Mouse (Mus musculus) C2C12 (cell line): ENCODE results near the gene Ryr1. TPM values are rescaled to one million over a fixed set of nuclear protein-coding genes. Genes with fewer than 3 reads are reported as not detected.

Experiments
- H3K27me3 ChIP-seq: one replicate; pipeline ENCODE4 v1.6.1; 2011; ENCODE audit not compliant: control insufficient read depth, insufficient read depth, insufficient read length
- H3K36me3 ChIP-seq: one replicate; pipeline ENCODE4 v1.6.1; 2011; ENCODE audit not compliant: control insufficient read depth, insufficient read depth
- H3K4me3 ChIP-seq: one replicate; pipeline ENCODE4 v1.5.1; 2011; ENCODE audit warnings: mild to moderate bottlenecking, control low read depth; ENCODE audit not compliant: poor library complexity, insufficient read depth, severe bottlenecking
- H3K79me2 ChIP-seq: one replicate; pipeline ENCODE4 v1.6.1; 2011; ENCODE audit not compliant: control insufficient read depth, insufficient read depth
- H3K79me3 ChIP-seq: one replicate; pipeline ENCODE4 v1.6.1; 2011; ENCODE audit warnings: low read depth, control low read depth
- H3ac ChIP-seq: one replicate; pipeline ENCODE3; 2011; ENCODE audit warnings: low read depth; ENCODE audit not compliant: control insufficient read depth, insufficient read length
- CEBPB ChIP-seq: IDR thresholded peaks from one replicate; pipeline ENCODE4 v1.6.1; 2011; ENCODE audit warnings: low read depth, mild to moderate bottlenecking, control low read depth, moderate library complexity
- CTCF ChIP-seq: IDR thresholded peaks from one replicate; pipeline ENCODE4 v1.5.1; 2011; ENCODE audit not compliant: control insufficient read depth, insufficient read depth, insufficient read length
- FOSL1 ChIP-seq: IDR thresholded peaks from one replicate; pipeline ENCODE4 v1.8.0; 2011; ENCODE audit warnings: mild to moderate bottlenecking, low read length; ENCODE audit not compliant: poor library complexity, insufficient read depth, severe bottlenecking
- MAX ChIP-seq: IDR thresholded peaks from one replicate; pipeline ENCODE4 v1.6.1; 2011; ENCODE audit warnings: mild to moderate bottlenecking, control low read depth
- MYOD1 ChIP-seq: IDR thresholded peaks from one replicate; pipeline ENCODE4 v1.6.1; 2011; ENCODE audit warnings: low read depth; ENCODE audit not compliant: control insufficient read depth, insufficient read length
- MYOG ChIP-seq: IDR thresholded peaks from one replicate; pipeline ENCODE4 v1.6.1; 2011; ENCODE audit not compliant: control insufficient read depth, insufficient read length; ENCODE audit errors: extremely low read depth
- USF1 ChIP-seq: IDR thresholded peaks from one replicate; pipeline ENCODE4 v1.6.1; 2011; ENCODE audit warnings: low read depth, mild to moderate bottlenecking, control low read depth, moderate library complexity
- polyA plus RNA-seq: library from polyadenylated mRNA; unstranded; fragments of >200 nt; fragmentation: generic; extraction: Trizol; gene quantifications from one replicate; pipeline ENCODE4 v1.2.1, GENCODE M21; 2012; ENCODE audit warnings: missing spikeins

Ryr1 gene
- polyA plus RNA-seq, 1 experiment: 1.1 TPM

DNA sequence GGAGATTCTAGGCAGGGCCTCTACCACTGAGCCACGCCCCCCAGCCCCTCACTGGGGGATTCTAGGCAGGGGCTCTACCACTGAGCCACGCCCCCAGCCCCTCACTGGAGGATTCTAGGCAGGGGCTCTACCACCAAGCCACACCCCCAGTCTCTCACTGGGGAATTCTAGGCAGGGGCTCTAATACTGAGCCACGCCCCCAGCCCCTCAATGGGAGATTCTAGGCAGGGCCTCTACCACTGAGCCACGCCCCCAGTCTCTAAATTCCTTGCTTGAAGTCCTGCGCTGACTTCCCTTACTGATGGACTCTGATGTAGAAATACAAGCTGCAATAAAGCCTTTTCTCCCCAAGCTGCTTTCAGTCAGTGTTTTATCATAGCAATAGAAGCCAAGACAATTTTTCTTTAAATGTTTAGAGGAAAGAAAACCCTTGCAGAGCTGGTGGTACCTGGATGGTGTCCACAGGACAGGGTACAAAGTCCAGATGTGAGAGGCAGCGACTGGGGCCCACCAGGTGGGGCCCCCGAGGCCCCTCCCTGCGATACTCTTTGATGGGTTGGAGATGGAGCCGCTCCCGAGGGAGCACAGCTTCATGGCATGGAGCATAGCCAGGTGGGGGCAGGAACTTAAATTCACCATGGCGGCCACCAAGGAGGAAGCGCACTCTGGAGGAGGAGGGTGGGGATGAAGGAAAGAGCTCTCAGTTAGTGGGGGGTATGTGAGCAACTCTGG, 23.5 kb downstream of the Ryr1 start:
- Histone ChIP-seq H3ac (no peak overlapping the region), H3K4me3 (no peak overlapping the region), H3K79me3 (no peaks in the 10 kb centered on the region), H3K27me3 (no peaks in the 10 kb centered on the region), H3K36me3 (no peaks in the 10 kb centered on the region), H3K79me2 (no peaks in the 10 kb centered on the region)
- TF ChIP-seq FOSL1: no peak
- TF ChIP-seq MYOD1: no peak

DNA sequence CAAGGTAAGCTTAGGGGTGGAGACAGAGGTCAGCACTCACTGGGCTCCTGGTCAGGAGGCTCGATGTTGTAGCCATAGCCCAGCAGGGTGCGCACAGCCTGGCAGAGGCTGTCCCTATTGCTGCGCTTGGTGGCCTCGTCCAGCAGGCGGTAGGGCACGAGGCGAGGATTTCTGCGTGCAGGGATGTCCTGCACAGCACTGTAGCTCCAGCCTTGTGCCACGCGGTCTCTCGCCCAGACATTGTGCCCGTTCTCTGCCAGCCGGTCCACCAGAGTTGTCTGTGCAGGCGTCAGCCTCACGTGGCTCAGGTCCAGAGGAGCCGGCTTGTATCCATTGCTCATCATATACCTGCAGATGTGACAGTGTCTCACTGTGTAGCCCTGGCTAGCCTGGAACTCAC, 27.8 kb downstream of the Ryr1 start:
- H3K36me3 ChIP-seq: no peaks in the 10 kb centered on the region
- H3K4me3 ChIP-seq: no peak overlapping the region
- H3K79me3 ChIP-seq: no peaks in the 10 kb centered on the region
- no peak for TF ChIP-seq FOSL1
- TF ChIP-seq MAX: no peak
- no peak for TF ChIP-seq CTCF
- no peak for TF ChIP-seq CEBPB
- no peak for TF ChIP-seq MYOG
- TF ChIP-seq MYOD1: no peak
- no peak for TF ChIP-seq USF1
- no peaks in the 10 kb centered on the region for H3K79me2 ChIP-seq
- H3ac ChIP-seq: no peak overlapping the region
- no peaks in the 10 kb centered on the region for H3K27me3 ChIP-seq

DNA sequence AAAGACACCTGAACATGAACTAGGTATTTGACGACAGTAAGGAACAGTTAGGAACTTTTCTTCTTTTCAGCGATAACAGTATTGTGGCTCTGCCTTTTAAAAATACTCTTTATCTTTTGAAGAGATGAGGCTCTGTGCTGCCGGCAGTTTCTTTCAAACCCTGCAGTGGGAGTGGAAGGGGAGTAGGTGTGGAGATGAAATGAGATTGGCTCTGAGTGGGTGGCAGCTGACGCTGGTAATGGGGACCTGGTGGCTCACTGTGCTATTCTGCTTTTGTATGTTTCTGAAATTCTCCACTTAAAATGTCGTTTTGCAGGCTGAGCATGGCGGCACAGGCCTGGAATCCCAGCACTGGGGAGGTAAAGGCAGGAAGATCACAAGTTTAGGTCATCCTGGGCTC, 36.2 kb downstream of the Ryr1 start:
- no peaks in the 10 kb centered on the region for H3K79me2 ChIP-seq
- H3K27me3 ChIP-seq: peaks cover 3% of the 10 kb centered on the region
- no peak for TF ChIP-seq MYOG
- no peak overlapping the region for H3ac ChIP-seq
- H3K79me3 ChIP-seq: no peaks in the 10 kb centered on the region
- no peak overlapping the region for H3K4me3 ChIP-seq
- no peaks in the 10 kb centered on the region for H3K36me3 ChIP-seq

DNA sequence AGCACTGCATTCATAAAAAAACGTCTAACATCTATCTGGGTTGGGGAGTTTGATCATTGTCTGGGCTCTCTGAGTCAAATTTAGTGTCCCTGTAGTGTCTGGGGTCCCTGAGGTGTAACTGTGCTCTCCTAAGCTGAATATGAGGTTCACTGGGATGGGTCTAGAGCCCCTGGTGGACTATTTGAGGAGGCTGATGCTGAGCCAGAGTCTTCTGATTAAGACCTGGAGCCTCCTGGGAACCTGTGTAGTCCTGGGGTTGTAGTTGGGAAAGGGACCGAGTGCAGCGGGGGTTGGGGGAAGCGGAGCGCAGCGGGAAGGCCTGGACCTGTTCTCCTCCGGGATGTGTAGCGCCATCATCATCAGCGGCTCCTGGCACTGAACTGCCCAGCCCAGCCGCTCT, 38.1 kb downstream of the Ryr1 start:
- Histone ChIP-seq H3ac (no peak overlapping the region), H3K79me2 (no peaks in the 10 kb centered on the region), H3K36me3 (no peaks in the 10 kb centered on the region), H3K27me3 (peaks cover 7% of the 10 kb centered on the region), H3K79me3 (no peaks in the 10 kb centered on the region), H3K4me3 (no peak overlapping the region)
- TF ChIP-seq USF1 (no peak), FOSL1 (no peak), CEBPB (no peak), MAX (no peak), MYOG (no peak), MYOD1 (no peak), CTCF (no peak)

DNA sequence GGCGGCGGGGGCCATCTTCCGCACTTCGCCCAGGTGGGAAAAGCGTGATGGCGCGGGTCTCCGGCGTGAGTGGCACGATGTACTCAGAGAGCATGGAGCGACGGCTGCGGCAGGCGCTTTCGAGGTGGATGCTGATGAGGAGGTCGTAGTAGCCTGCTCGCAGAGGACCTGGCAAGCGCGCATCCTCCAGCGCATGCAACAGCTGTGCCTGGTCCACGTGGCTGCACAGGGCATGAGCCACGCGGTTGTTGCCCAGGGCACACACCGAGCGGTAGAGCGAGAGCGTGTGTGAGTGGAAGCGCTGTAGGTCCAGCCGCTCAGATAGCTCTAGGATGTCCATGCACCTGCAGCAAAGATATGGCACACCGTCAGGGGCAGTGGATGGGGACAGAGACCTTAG, 39.0 kb downstream of the Ryr1 start:
- H3K36me3 ChIP-seq: no peaks in the 10 kb centered on the region
- no peak overlapping the region for H3K4me3 ChIP-seq
- H3K27me3 ChIP-seq: peaks cover 7% of the 10 kb centered on the region
- H3K79me3 ChIP-seq: no peaks in the 10 kb centered on the region
- H3ac ChIP-seq: no peak overlapping the region
- TF ChIP-seq MAX (no peak), MYOG (no peak), FOSL1 (no peak), USF1 (no peak), CTCF (no peak), MYOD1 (no peak), CEBPB (no peak)
- H3K79me2 ChIP-seq: no peaks in the 10 kb centered on the region

DNA sequence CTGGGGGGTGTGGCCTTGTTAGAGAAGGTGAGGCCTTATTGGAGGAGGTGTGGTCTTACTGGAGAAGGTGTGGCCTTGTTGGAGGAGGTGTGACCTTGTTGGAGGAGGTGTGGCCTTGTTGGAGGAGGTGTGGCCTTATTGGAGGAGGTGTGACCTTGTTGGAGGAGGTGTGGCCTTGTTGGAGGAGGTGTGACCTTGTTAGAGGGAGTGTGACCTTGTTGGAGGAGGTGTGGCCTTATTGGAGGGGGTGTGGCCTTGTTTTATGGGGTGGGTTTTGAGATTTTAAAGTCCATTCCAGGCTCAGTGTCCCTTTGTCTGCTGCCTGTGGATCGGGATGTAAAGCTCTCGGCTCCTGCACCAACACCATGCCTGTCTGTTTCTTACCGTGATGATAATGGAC, 40.6 kb downstream of the Ryr1 start:
- no peak overlapping the region for H3K4me3 ChIP-seq
- no peak for TF ChIP-seq FOSL1
- TF ChIP-seq USF1: no peak
- H3K79me2 ChIP-seq: no peaks in the 10 kb centered on the region
- peaks cover 3% of the 10 kb centered on the region for H3K27me3 ChIP-seq
- H3K36me3 ChIP-seq: no peaks in the 10 kb centered on the region
- H3K79me3 ChIP-seq: no peaks in the 10 kb centered on the region
- no peak overlapping the region for H3ac ChIP-seq
